Mouse (Mus musculus) lung, postnatal 4 days (tissue): Measurements from ENCODE around the gene Adipoq.
"Not testable (repeated sequence)": the region's sequence is repeated elsewhere in the genome, so short reads cannot be mapped to it uniquely, and the experiment has no call there.

ENCODE experiments used
- DNase-seq, 2 experiments: peaks; one replicate each; pipeline ENCODE4 v3.0.0; 2021

Adipoq gene

DNA sequence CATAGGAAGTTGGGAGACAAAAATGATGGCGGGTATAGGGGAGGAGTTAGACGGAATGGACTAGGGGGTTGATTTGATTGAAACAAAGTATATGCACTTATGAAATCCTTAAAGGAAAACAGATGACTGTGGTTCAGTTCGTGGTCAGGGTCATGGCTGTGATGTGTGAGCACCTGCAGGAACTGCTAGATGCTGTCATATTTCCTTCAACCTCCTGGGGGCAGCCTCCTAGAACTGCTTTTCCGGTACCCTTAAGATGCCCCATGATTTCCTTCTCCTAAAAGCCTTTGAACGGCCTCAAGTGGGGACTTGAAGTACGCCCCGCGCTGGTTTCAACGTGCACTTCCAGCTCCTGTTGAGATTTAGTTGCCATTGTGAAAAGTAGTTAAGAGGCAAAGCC is 19.1 kb downstream of the Adipoq start:
- DNase-seq = peak in 1 of 2 experiments; percentile 30

DNA sequence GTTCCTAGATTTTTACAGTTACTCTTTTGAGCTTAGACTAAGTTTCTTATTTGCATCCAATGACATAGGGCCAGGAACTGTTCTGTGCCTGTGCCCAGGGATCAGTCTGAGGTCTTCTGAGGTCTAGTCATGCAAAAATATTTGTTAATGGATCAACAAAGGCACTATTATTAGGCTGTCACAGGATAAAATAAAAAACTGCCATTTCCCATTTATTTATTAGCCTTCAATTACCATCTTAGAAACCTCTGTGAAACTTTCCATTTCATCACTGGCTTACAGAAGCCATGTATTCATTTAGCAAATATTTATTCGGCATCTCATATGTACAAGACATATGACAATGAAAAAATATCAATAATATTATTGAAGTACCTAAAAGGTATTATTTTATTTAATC is 20.3 kb downstream of the Adipoq start:
- no peak for DNase-seq

DNA sequence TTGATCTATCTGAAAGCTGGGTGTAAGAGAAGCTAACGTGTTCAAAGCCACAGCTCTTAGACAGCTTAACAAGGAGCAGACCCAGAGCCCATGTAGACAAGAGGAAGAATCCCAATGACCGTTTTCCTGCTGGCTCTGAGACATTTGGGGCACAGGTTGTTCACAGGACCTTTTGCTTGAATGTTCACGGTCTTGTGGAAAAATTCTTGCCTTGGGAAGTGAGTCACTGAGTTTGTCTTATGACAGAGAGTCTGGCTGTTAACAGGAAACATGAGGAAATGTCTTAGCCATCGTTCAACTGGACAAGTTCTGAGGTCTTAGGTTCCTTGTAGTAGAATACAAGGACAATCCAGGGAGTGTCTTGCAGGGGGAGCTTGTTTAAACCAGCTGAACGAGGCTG is 20.7 kb downstream of the Adipoq start:
- no peak for DNase-seq

DNA sequence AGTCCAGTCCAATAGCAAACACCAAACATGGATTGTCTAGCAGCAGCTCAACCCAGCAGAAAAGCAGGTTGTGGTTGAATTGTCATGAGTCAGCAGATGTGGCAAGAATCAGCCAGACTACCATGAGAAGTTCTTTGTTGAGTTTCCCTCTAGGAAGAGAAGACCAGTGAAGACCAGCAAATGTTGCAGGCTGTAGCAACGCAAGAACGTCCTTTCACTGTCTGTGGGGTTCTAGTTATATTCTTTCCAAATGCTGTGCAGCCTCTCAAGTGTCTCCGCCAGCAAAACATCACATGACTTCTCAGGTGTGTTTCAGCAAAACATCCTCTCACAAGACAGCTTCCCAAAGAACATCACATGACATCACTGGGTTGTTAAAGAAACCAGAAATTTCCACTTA is 24.5 kb downstream of the Adipoq start:
- DNase-seq = no peak

DNA sequence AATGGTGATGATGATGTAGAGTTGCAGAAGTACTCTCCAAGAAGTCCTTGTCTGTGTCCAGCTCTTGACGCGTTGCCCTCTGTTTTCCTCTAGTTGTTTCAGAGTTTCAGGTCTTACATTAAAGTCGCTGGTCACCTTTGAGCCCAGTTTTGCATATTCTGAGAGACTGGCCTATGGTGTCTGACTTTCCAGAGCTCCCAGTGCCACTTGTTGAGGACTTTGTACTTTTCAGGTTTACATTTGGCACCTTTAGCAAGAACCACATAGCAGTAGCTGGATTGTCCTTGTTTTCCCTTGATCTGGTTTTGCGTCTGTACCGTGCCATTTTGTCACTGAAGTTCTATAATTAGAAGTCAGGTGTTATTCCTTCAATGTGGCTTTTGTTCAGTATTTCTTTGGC is 27.6 kb downstream of the Adipoq start:
- no peak for DNase-seq

DNA sequence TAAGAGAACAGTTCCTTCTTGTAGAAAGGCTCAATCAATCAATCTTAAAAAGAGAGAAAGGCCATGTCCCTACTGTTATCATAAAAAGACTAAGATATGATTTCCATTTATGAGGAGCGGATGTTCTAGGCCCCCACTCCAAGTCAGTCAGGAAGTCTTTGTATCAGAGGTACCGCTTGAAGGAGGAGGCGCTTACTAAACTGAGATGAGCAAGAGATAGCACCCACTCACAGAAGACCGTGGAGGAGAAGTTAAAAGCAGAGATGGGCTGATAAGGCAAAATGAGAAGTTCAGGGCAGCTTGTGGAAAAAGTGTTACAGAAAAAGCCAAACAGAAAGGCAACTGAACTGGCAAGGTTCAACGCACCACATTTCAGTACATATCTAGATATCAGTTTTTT is 28.5 kb downstream of the Adipoq start:
- DNase-seq = no peak

DNA sequence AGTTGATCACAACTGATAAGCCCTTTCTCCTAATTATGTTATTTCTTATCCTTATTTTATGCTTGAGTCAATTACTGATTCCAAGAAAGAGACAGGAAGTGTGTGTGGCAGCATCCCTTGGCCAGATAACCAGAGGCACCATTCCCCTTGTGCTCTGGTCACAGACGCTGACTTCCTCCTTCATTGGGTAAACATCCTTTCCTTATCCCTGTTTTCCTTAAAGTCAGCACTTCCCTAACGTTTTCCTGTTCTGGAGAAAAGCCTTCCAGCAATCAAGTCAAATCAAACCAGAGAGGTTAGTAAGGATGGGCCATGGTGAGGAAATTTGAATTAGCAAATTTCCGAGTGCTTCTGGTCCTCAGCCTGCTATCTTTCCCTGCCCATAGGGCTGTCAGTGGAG is 29.6 kb downstream of the Adipoq start:
- DNase-seq = no peak

DNA sequence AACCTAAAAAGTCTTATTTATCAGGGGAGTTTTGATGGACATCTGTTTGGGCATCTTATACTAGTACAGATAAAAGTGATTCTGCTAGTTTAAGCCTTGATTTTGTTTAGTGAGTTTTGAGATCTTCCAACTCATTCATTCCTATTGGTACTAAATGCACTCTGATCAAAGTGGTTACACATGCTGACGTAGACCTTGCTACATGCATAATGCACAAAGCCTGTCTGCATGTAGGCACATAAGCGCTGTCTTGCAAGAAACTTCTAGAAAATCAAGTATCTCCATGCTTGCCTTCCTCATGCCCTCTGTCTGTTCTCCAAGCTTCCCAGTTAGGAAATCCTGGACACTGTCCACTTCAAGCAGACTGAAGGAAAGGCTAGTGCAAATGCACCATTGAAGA is 31.5 kb downstream of the Adipoq start:
- DNase-seq = no peak

DNA sequence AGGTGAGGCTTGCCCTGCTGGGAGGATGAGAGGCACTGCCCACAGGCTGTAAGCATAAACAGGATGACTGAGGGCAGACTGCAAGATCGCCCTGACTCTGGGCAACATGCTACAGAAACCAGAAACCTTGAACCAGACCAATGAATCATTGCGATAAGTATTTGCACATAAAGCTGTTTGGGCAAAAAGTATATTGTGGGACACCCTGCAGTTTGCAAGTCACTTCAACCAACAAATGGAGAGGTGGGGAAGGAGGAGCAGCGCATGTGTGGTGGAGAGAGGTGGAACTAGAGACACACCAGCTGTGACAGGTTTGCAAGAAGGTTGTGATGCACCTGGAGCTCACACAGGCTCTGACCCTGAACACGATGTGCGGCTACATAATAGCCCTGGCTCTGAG is 32.5 kb downstream of the Adipoq start:
- DNase-seq = no peak

DNA sequence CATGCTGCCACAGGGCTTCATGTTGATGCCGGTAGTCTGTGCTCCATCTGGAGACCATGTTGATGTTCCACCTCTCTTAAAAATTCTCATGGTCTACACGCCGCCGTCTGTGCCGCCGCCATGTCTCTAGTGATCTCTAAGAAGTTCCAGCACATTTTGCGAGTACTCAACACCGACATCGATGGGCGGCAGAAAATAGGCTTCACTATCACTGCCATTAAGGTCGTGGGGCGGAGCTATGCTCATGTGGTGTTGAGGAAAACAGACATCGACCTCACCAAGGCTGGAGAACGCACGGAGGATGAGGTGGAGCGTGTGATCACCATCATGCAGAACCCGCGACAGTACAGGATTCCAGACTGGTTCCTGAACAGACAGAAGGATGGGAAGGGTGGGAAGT is 33.1 kb downstream of the Adipoq start:
- not testable (repeated sequence) for DNase-seq

DNA sequence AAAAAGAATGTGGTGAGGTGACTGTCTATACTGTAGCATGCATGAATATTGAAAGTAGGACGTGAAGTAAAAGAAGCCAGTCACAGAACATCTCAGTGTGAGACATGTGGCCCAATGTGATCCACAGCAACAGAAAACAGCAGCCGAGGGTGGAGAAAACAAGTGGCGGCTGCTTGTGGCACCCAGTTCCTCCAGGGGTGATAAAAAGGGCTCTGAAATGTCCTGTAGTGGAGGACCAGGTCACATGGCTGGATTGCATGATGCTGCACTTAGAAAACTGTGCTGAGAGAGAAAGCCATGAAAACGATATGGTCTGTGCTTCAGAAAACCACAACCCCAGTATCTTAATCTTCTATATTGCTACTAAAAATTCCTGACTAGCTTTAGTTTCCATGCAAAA is 34.7 kb downstream of the Adipoq start:
- no peak for DNase-seq

DNA sequence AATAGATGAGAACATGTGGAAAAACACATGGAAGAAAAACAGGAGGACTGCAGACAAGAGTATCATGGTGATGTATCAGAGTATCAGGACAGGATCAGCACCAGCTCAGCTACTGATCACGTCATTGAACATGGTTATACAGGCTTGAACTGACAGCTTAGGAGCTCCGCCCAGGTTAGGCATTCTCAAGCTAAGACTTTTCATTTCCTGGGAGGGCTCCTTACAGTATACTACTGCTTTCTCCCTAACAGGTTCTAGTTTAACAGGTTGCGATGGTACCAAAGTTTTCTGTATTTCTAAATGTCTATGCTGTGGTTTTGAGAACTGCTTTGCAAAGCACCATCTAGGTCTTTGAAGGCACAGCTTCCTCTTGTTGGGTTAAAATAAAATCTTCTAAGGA is 35.2 kb downstream of the Adipoq start:
- no peak for DNase-seq

DNA sequence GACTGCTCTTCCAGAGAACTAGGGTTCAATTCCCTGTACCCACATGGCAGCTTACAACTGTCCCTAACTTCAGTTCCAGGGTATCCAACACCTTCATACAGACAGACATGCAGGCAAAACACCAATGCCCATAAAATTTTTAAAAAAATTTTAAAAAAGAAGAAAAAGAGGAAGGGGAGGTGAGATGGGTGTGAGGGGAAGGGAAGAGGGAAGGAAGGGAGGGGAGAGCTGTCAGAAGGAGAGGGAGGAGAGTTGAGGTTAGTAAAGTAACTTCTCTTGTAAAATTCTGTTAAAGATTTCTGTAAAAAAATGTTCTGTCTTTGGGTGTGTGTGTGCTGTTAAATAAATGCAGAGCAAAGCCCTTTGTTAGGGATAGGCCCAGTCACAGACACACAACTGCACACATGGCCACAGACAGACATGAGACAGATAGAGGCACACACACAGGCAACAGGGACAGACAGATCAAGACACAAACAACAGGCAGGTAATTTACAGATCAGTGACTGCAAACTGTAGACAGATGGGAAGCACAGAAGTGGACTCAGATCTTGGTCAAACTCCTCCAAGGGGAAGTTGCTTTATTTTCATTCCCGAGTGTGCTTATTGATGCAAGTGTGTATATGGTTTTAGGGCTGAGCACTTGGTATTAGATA is 35.7 kb downstream of the Adipoq start:
- no peak for DNase-seq

DNA sequence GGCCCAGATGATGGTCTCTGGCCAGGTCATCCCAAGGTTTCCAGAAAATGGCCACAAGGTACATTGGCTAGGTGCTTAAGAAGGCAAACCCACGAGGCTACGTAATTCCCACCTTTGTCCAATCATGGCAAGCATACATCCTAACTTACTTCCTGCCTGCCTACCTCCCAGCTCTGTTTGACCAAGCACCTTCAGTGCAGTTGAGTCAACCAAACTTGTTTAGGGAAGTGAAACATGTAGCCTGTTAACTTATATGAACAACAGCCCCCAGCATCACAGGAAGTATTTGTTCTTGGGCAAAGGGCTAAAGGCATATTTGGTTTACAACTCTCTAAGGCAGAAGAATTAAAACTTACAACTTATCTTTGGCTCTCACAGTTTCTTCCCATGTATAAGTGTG is 39.5 kb downstream of the Adipoq start:
- DNase-seq = no peak

DNA sequence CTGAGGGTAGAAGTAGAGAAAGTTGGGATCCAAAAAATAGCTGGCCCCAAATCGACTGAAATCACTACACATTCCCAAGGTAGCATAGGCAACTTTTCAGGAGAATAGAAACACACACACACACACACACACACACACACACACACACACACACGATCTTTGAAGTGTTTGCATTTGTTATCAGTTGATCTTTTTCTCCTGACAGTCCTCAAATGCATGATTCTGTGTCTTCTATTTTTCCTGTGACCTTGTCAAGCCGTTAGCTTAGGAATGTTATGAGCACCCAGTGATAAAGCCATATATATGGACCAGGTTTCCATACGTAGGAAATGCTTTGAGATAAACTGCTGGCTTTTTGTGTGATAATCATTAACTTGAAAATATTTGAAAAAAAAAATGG is 40.1 kb downstream of the Adipoq start:
- no peak for DNase-seq

DNA sequence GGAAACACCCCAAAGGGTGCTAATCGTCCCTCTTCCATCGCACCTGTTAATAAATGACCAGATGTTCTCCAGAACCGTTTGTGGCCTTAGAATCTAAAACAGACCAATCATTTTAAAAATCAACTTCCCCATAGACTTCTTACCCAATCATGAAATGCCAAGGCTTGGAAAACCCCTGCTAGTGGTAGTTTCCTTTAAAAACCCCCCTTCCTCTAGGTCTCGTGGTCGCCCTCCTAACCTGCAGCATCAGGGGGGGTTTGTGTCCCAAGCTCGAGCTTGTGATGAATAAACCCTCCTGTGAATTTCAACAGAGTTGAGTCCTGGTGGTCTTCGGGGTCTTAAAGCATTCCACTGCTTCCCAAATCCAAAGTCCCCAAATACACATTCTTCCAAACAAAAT is 41.6 kb downstream of the Adipoq start:
- DNase-seq = no peak

DNA sequence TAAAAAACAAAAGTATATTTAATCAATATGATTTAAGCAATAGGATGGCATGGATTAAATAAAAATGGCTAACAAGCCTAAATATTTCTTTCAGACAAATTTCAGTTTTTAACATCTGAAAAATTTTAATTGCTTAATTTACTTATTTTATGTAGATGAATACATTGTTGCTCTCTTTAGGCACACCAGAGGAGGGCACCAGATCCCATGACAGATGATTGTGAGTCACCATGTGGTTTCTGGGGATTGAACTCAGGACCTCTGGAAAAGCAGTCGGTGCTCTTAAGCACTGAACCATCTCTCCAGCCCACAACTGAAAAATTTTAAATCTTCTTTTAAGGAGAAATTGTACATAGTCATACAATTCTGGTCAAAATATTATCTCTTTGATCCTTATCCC is 43.3 kb downstream of the Adipoq start:
- DNase-seq = no peak

DNA sequence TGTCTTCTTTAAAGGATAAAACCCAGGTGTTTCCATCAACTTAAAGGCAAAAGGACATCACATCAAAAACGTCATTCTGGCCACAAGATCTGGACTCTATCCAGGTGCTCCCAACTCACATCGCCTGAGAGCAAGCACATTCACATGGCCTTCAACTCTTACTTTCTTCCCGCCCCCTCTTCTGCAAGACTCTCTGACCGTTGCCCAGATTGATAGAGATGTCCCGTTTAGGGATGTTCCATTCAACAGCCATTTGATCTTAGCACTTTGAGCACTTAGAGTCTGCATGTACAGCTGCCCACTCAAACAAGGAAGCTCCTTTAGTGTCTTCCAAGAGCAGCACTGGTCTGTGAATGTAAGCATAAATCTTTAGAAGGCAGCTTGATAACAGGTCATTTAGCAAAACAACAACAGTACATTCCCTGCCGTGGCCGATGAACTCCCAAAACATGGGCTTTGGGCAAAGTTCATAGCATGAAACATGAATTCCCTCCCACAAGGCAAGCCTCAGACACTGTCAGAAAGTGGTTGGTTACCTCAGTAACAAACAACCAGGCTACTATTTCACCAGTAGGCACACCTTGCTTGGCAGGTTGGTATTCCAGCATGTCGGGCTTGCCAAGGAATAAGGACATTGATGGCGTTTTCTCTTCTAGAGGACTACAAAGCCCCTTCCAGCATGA is 45.4 kb downstream of the Adipoq start:
- no peak for DNase-seq

DNA sequence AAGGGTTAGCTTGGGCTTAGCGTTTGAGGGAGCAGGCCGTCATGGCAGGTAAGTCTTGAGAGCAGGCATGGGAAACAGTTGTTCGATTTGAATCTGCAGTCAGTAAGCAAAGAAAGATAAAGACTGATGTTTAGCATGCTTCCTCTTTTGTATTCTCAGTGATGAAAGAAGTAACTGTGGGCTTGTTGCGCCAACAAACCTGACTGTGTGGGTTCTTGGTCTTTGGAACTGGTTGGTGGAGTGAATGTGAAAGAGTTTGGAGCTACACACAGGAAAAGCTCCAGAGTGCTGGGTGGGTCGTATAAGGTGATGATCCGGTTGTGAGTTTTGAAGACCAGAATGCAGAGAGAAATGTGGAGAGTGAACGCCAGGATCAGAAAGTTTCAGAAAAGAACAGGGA is 49.3 kb downstream of the Adipoq start:
- DNase-seq = no peak

DNA sequence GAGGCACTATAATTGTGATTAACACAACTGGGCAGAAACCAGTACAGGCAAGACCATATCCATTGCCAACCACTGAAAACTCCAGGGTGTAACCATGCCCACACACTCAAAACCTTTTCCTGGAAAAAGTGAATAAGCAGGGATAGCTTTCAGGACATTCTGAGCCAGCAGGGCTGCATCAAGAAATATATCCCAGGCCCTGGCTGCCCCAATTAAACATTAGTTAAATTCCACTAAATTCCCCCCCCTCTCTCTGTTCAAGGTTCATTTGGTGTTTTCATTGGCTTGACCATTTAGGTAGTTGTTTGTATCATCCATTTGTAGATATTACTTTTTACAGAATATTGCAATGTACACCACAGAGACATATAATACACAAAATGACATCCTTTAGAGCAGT is 50.0 kb downstream of the Adipoq start:
- DNase-seq = no peak

DNA sequence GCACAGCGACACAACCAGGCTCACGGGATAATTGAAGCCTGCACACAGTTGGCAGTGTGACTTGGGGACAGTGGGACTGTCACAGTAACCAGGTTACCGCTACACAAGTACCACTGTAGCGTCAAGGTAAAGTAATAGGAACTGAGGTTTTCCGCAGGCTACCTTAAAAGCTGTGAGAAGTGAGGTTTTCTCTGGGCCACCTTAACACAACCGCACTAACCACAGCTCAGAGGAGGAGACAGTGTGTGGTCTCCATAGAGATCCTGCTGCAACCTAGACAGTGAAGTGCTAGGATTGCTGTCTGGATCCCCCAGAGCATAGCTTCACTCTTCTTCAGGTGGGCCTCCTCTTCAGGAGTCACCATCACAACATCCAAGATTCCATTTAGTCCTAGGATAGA is 50.5 kb downstream of the Adipoq start:
- DNase-seq = no peak

DNA sequence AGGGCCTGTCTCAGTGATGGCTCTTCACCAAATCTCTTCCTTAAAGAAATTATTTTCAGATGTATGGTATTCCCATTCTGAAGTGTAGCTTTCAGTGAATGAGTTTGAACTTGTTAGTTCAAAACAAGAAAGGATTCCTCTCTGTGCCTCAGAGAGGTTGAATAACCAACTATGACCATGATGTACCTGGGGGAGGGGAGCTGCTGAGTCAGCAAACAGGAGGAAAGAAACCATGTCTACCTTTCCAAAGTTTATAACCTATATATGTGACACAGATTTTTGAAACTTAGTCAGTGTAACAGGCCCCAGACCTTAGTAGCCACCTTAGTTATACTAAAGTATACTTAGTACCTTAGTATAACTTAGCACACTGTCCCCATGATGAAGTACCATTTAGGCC is 55.2 kb downstream of the Adipoq start:
- no peak for DNase-seq
